Mouse (Mus musculus) midbrain, embryonic 15.5 days (tissue): ENCODE data around the gene Slk. TPM values are rescaled to one million over a fixed set of nuclear protein-coding genes. Genes with fewer than 3 reads are reported as not detected.
A peak's percentile ranks its signal among the peaks of the same experiment; 100 is the strongest.

Experiments
- ATAC-seq: fragments of 200-750 bp; cut with Nextera tagmentation; replicated peaks from 2 replicates; pipeline ENCODE4 v1.8.0; 2017; ENCODE audit warnings: moderate TSS enrichment
- H3K27ac ChIP-seq: fragments of 300-500 bp; sonication (generic); 2 replicates; pipeline ENCODE4 v1.5.1; 2015; ENCODE audit warnings: mild to moderate bottlenecking, inconsistent platforms
- H3K27me3 ChIP-seq: fragments of 300-500 bp; sonication (generic); replicated peaks from 2 replicates; pipeline ENCODE4 v1.6.1; 2015; ENCODE audit warnings: inconsistent platforms
- H3K36me3 ChIP-seq: fragments of 300-500 bp; sonication (generic); replicated peaks from 2 replicates; pipeline ENCODE4 v1.6.1; 2015; ENCODE audit warnings: inconsistent platforms
- H3K4me1 ChIP-seq: fragments of 300-500 bp; sonication (generic); 2 replicates; pipeline ENCODE4 v1.6.1; 2015; ENCODE audit warnings: inconsistent platforms
- H3K4me2 ChIP-seq: fragments of 300-500 bp; sonication (generic); 2 replicates; pipeline ENCODE4 v1.6.1; 2015; ENCODE audit warnings: inconsistent platforms, mild to moderate bottlenecking, moderate library complexity
- H3K4me3 ChIP-seq: fragments of 300-500 bp; sonication (generic); 2 replicates; pipeline ENCODE4 v1.5.1; 2015; ENCODE audit warnings: mild to moderate bottlenecking, inconsistent platforms
- H3K9ac ChIP-seq: fragments of 300-500 bp; sonication (generic); 2 replicates; pipeline ENCODE4 v1.6.1; 2015; ENCODE audit warnings: mild to moderate bottlenecking, inconsistent platforms
- H3K9me3 ChIP-seq: fragments of 300-500 bp; sonication (generic); 2 replicates; pipeline ENCODE4 v1.6.1; 2016; ENCODE audit warnings: inconsistent platforms
- WGBS: fragments of 180-500 bp; shearing (Covaris S2); methylation state at CpG from one replicate; pipeline ENCODE4 v1.1.7; 2015; ENCODE audit warnings: mixed read lengths; 5-methylcytosine and 5-hydroxymethylcytosine counted together
- polyA plus RNA-seq: library from polyadenylated mRNA; unstranded; fragments of >200 nt; fragmentation: Nextera tagmentation; extraction: Ambion mirVana; gene quantifications from 2 replicates; pipeline ENCODE4 v1.2.1, GENCODE M21; 2015

Gene Slk
- polyA plus RNA-seq, result 6.1 and 6.2 TPM in 2 replicates

DNA sequence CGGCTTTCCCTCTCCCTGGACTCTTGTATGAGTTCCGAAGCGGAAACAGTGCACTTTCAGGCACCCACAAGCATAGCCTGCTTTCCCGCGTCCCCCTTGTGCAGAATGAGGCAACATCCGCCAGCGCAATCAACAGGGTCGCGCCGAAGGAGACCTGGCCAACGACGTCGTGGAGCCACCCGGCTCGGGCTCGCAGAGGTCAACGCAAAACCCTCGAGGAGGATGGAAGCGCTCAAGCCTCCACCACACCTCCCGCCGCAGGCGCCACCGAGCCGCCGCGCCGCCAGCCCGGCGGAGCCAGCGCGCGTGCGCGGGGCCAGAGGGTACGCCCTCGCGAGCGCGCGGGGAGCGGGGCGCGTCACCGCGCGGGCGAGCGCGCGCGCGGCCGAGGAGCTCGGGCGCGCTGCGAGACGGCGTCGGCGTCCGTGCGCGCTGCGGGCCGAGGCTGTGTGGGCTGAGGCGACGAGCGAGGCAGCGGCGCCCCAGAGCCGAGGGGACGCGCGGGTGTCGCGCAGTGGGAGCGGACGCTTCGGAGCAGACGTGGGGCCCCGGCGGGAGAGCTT lies at the start of gene Slk:
Slk (plus strand) TSS at position 454 of the 563 bp plus-strand sequence.
- peak within 1 kb of the TSS; percentile 82 for H3K9ac ChIP-seq
- H3K9me3 ChIP-seq, result no peaks in the 10 kb centered on the region
- no peaks in the 10 kb centered on the region for H3K36me3 ChIP-seq
- peaks cover 28% of the 10 kb centered on the region for H3K4me1 ChIP-seq
- no peaks in the 10 kb centered on the region for H3K27me3 ChIP-seq
- H3K4me2 ChIP-seq, result peak within 1 kb of the TSS; percentile 86
- WGBS, result under 1% methylated on average over 79 of the region's 83 CpGs
- H3K4me3 ChIP-seq, result peak within 1 kb of the TSS; percentile 83
- peak within 1 kb of the TSS; percentile 94 for H3K27ac ChIP-seq
- ATAC-seq, result peak; percentile 95

DNA sequence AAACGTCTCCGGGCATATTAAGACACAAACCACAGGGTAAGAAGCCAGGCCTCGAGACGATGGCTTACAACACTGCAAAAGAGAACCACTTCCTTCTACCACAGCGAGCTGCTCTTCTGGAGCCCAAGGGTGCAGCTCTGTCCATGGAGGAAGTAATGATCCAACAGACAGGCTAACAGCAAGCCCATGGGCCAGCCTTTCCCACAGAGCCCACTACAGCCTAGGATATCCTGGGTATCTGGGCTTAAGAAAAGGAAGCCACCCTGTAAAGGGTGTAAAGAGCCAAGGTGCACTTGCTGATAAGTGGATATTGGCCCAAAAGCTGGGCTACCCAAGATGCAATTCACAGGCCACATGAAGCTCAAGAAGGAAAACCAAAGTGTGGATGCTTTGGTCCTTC lies 48.2 kb upstream of the Slk start:
- no peak for ATAC-seq
- Histone ChIP-seq H3K27ac (no peak overlapping the region), H3K4me3 (no peak overlapping the region), H3K27me3 (no peaks in the 10 kb centered on the region), H3K36me3 (no peaks in the 10 kb centered on the region), H3K4me1 (peaks cover 5% of the 10 kb centered on the region), H3K9ac (no peak overlapping the region), H3K9me3 (no peaks in the 10 kb centered on the region), H3K4me2 (no peak overlapping the region)
- 90% methylated on average over 5 of the region's 5 CpGs for WGBS

DNA sequence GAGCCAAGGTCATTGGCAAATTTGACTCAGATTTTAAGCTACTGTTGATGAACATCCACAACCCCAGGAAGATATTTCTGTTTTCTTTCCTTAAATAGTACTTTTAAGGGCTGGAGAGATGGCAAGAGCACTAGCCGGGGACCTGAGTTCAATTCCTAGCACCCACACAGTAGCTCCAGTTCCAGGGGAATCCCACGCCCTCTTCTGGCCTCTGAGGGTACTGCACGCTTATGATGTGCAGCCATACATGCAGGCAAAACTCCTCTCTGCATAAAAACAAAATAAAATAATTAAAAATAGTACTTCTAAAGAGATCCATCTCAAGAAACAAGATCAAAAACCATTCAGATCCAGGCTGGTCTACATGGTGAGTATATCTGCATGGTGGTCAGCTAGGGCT lies 47.0 kb upstream of the Slk start:
- Histone ChIP-seq H3K4me2 (no peak overlapping the region), H3K4me3 (no peak overlapping the region), H3K4me1 (peaks cover 9% of the 10 kb centered on the region), H3K27me3 (no peaks in the 10 kb centered on the region), H3K36me3 (no peaks in the 10 kb centered on the region), H3K27ac (no peak overlapping the region), H3K9me3 (no peaks in the 10 kb centered on the region), H3K9ac (no peak overlapping the region)
- no peak for ATAC-seq
- WGBS, result 92% methylated on average over 3 of the region's 3 CpGs

DNA sequence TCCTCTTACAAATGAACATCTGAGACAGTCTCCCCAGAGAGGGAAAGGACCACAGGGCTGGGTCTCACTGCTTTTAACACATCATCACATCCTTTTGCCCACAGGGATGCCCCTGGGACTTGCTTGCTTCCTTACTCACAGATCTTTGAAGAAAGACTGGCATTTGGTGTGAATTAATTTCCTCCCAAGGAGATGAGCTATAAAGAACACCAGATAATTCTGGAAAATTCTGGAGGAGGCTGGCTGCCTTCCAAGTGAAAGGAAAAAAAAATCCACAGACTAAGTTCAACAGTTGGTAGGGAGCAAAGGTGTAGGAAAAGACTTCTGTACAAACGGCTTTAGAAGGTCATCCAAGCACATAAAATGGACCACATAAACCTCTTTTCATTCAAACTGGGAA lies 45.3 kb upstream of the Slk start:
- H3K36me3 ChIP-seq, result no peaks in the 10 kb centered on the region
- H3K27me3 ChIP-seq, result no peaks in the 10 kb centered on the region
- no peak overlapping the region for H3K9ac ChIP-seq
- no peak overlapping the region for H3K27ac ChIP-seq
- no peaks in the 10 kb centered on the region for H3K9me3 ChIP-seq
- no peak for ATAC-seq
- H3K4me2 ChIP-seq, result no peak overlapping the region
- 72% methylated on average over 1 of the region's 1 CpGs for WGBS
- peaks cover 12% of the 10 kb centered on the region for H3K4me1 ChIP-seq
- H3K4me3 ChIP-seq, result no peak overlapping the region

DNA sequence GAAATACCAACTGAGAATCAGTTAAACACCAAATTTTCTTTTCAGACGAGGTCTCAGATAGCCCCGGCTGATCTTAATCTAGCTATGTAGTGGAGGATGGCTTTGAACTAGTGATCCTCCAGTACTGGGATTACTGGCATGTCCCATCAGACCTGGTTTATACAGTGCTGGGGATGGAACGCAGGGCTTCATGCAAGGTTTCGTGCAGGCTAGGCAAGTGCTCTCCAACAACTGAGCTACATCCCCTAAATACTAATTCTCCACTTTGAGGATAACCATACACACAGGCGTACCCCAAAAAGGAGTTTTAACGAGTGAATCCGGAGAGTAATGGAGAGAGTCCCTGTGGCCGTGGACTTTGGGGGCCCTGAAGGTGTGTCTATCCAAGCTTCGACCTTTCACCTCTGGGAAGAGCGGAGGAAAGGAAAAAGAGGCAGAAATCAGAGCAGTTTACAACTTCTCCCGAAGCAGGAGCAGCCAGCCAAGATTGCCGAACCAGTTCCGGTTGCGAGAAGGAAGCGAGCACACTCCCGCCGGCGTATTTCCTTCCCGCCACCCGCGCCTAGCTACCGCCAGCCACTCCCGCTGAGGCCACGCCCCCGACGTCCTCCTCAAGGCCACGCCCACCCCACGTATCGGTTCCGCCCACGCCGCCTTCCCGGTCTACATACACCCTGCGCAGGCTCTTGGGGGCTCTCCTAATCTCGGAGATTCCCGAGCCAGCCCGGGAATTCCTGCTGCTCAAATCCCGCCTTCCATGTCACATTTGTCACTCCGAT lies 42.8 kb upstream of the Slk start:
- WGBS, result 4% methylated on average over 39 of the region's 39 CpGs
- Histone ChIP-seq H3K36me3 (no peaks in the 10 kb centered on the region), H3K4me1 (peaks cover 12% of the 10 kb centered on the region), H3K4me2 (peak overlapping the region; percentile 69), H3K27ac (peak overlapping the region; percentile 73), H3K9me3 (no peaks in the 10 kb centered on the region), H3K4me3 (peak overlapping the region; percentile 51), H3K27me3 (no peaks in the 10 kb centered on the region), H3K9ac (peak overlapping the region; percentile 49)
- ATAC-seq, result peak; percentile 98

DNA sequence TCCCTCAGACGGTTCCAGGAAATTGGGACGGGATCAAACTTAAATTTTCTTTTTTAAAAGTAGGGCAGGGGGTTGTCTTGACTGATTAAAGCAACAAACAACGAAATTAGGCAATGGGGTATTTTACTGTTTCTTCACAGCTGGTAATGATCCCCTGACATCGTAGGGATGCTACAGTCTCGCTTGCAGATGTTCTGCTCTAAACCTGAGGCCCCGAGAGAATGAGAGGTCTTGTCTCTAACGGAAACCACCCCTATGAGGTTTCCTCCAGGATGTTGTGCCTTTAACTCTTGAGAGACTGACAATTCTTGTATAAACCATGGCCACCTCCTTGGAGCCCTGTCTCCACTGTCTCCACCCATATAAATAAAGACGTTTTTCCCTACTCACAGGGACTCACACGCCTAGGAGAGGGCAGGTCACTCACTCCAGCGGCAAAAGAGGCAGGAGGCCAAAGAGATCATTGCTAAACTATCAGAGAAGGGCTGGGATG lies 42.1 kb upstream of the Slk start, which contains the start of gene Stn1:
Stn1 (minus strand) TSS at position 208 of the 493 bp plus-strand sequence.
- peak within 1 kb of the TSS; percentile 49 for H3K9ac ChIP-seq
- peak within 1 kb of the TSS; percentile 51 for H3K4me3 ChIP-seq
- no peaks in the 10 kb centered on the region for H3K36me3 ChIP-seq
- peak; percentile 66 for ATAC-seq
- peaks cover 12% of the 10 kb centered on the region for H3K4me1 ChIP-seq
- H3K4me2 ChIP-seq, result peak within 1 kb of the TSS; percentile 69
- H3K9me3 ChIP-seq, result no peaks in the 10 kb centered on the region
- WGBS, result 3% methylated on average over 10 of the region's 10 CpGs
- H3K27me3 ChIP-seq, result no peaks in the 10 kb centered on the region
- peak within 1 kb of the TSS; percentile 73 for H3K27ac ChIP-seq

DNA sequence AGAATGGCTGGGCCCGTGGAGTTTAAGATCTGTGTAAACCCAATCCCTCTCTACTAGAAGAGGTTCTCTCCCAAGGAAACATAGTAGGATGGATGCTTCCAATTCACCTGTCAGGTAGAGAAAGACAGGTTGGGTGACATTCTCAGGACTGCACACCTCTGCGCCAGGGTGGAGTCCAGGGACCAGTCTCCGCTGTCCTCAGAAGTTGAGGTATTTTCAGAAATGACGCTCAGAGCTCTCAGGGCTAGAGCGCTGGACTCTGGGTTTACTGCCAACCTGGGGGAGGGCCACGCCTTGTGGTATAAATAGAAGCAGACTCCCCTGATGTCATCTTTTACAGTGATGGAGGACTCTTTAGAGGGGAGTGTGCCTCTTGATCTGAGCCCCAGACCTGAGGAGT lies 41.6 kb upstream of the Slk start:
- peak overlapping the region; percentile 51; the same call in 1 of the 2 replicates for H3K4me3 ChIP-seq

DNA sequence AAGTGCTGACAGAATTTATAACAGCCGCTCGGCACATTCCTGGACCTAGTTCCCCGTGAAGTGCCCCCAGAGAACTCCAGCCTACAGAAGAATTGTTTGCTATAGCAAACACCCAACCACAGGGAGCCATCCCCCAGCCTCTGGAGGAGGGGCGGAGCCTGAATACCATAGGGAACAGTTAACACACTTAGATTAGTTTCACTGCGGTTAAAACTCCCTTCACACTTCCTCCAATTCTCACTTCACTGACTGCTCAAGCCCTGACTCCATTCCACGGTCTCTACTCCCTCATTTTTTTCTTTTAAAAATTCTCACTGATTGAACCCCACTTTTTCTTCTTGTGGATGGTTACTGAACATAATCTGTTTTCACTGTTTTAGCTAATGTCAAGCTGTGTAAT lies 40.7 kb upstream of the Slk start:
- Histone ChIP-seq H3K4me1 (peaks cover 12% of the 10 kb centered on the region), H3K9me3 (no peaks in the 10 kb centered on the region), H3K9ac (no peak overlapping the region), H3K27ac (no peak overlapping the region), H3K27me3 (no peaks in the 10 kb centered on the region), H3K4me3 (no peak overlapping the region), H3K36me3 (no peaks in the 10 kb centered on the region), H3K4me2 (no peak overlapping the region)
- ATAC-seq, result no peak
- 26% methylated on average over 6 of the region's 6 CpGs for WGBS

More for the DNA sequence above, 41.6 kb upstream of the Slk start:
- Histone ChIP-seq H3K9ac (no peak overlapping the region), H3K4me1 (peaks cover 12% of the 10 kb centered on the region), H3K9me3 (no peaks in the 10 kb centered on the region), H3K27me3 (no peaks in the 10 kb centered on the region), H3K36me3 (no peaks in the 10 kb centered on the region), H3K27ac (0 out of 2 replicates have a peak overlapping the region, but pooled peaks have one; percentile 73), H3K4me2 (peak overlapping the region; percentile 69)
- ATAC-seq, result peak; percentile 3; the same call in 1 of the 2 replicates
- 88% methylated on average over 6 of the region's 6 CpGs for WGBS

DNA sequence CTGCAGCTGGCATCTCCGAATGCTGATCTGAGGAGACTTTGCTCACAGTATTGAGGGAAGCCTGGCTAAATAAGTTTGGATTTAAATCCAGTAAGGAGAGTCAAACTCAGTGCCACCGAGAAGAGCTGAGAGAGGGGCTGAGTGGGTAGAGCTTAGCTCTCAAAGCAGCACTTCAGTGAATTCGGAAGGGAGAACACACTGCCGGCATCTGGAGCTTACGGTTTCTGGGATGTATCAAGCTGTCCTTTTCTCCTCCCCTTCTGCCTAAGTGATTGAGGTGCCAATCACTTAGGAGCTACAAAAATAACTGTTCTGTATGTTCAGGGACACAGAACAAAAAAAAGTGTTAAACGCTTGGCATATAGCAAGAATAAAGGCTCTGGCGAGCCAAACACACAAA lies 37.0 kb upstream of the Slk start:
- no peak overlapping the region for H3K9ac ChIP-seq
- no peak for ATAC-seq
- 72% methylated on average over 7 of the region's 7 CpGs for WGBS
- no peaks in the 10 kb centered on the region for H3K27me3 ChIP-seq
- H3K4me1 ChIP-seq, result peaks cover 4% of the 10 kb centered on the region; the same call in 1 of the 2 replicates
- no peak overlapping the region for H3K4me2 ChIP-seq
- no peak overlapping the region for H3K27ac ChIP-seq
- H3K4me3 ChIP-seq, result no peak overlapping the region
- no peaks in the 10 kb centered on the region for H3K9me3 ChIP-seq
- H3K36me3 ChIP-seq, result no peaks in the 10 kb centered on the region

DNA sequence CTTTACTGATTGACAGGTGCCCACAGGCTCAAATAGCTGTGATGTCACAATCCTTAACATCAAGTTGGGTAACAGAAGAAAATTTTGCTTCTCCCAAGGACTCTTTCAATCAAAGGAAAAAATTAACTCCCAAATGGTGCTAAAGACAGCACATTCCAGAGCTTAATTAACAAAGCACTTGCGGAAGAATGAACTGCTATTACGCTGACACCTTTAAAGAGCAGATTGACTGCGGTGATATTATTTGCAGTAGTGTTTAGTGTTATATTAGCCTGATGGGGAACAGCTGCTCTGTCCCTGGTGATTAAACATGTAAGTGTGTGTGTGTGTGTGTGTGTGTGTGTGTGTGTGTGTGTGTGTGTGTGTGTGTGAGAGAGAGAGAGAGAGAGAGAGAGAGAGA lies 34.4 kb upstream of the Slk start:
- no peak for ATAC-seq

DNA sequence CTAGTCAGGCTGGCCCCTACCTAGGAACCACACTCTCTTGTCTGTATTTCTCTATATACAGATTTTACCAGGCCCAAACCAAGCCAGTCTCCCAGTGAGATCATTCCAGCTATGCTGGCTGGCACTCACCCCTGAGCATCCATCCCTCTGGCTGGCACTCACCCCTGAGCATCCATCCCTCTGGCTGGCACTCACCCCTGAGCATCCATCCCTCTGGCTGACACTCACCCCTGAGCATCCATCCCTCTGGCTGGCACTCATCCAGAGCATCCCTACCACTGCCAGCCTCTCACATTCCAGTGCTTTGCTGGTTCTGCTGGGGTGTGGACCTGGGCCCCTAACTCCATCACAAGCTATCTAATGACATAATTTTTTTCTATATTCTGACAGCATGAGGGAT lies 34.0 kb upstream of the Slk start:
- H3K4me3 ChIP-seq, result no peak overlapping the region
- no peak overlapping the region for H3K4me2 ChIP-seq
- H3K36me3 ChIP-seq, result no peaks in the 10 kb centered on the region
- no peak for ATAC-seq
- no peaks in the 10 kb centered on the region for H3K27me3 ChIP-seq
- no peaks in the 10 kb centered on the region for H3K4me1 ChIP-seq
- no peak overlapping the region for H3K27ac ChIP-seq
- no peaks in the 10 kb centered on the region for H3K9me3 ChIP-seq
- H3K9ac ChIP-seq, result no peak overlapping the region

More for the DNA sequence above, 34.4 kb upstream of the Slk start:
- WGBS, result 58% methylated on average over 3 of the region's 3 CpGs
- no peak overlapping the region for H3K27ac ChIP-seq
- no peaks in the 10 kb centered on the region for H3K4me1 ChIP-seq
- H3K9ac ChIP-seq, result no peak overlapping the region
- H3K9me3 ChIP-seq, result no peaks in the 10 kb centered on the region
- no peaks in the 10 kb centered on the region for H3K36me3 ChIP-seq
- H3K27me3 ChIP-seq, result no peaks in the 10 kb centered on the region
- H3K4me2 ChIP-seq, result no peak overlapping the region
- H3K4me3 ChIP-seq, result no peak overlapping the region

DNA sequence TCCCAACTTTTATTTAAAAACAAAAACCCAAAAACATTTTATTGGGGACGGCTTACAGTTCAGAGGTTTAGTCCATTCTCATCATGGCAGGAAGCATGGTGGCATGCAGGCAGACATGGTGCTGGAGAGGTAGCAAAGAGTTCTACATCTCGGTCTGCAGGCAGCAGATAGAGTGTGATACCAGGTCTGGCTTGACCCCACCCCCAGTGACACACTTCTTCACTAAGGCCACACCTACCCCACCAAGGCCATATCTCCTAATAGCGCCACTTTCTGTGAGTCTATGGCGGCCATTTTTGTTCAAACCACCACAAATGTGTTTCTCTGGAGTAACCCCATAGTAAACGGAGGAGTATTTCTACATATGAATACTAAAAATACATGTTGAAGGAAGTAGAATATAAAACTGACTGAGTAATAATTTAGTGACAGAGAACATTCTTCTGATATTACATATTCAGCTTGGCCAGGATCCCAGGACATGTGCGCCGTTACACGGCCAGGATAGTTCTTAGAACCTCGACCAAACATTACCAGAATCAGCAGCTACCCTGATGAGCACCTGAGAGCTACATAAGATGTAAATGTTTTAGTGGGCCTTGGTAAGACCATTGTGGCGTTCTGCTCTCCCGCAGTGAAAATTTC lies 30.9 kb upstream of the Slk start:
- Histone ChIP-seq H3K27ac (no peak overlapping the region), H3K9ac (no peak overlapping the region), H3K4me3 (no peak overlapping the region), H3K4me1 (no peaks in the 10 kb centered on the region), H3K9me3 (no peaks in the 10 kb centered on the region), H3K27me3 (no peaks in the 10 kb centered on the region), H3K4me2 (no peak overlapping the region), H3K36me3 (no peaks in the 10 kb centered on the region)
- WGBS, result 93% methylated on average over 11 of the region's 11 CpGs
- ATAC-seq, result no peak
